Mouse (Mus musculus) kidney, adult 11 months (tissue): ENCODE results near the gene Gatad2a.
A peak's percentile ranks its signal among the peaks of the same experiment; 100 is the strongest.

Source experiments
- DNase-seq: peaks from one replicate; pipeline ENCODE4 v3.0.0; 2022

The Gatad2a gene

DNA sequence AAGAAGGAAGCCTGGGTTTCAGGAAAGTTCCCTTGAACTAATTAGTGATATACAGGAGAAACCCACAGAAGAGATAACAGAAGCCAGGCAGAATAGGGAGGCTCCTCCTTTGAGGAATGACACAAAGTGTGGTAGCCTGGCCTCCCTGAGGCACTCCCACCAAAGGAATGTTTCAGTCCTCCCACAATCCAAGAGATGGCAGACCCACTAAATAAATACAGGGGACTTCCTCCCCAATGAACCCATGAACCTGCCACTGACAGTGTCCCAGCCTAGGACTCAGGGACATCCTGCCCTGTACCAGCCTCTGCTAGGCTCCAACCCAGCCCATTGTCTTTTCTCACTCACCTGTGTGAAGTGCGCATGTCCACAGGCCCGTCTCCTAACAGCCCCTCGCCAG, 60.8 kb downstream of the Gatad2a start:
- no peak for DNase-seq

- no peak for DNase-seq
These were observed 61.6 kb downstream of the Gatad2a start for GRCm38 (mm10) chr8:69934582-69934981.

DNA sequence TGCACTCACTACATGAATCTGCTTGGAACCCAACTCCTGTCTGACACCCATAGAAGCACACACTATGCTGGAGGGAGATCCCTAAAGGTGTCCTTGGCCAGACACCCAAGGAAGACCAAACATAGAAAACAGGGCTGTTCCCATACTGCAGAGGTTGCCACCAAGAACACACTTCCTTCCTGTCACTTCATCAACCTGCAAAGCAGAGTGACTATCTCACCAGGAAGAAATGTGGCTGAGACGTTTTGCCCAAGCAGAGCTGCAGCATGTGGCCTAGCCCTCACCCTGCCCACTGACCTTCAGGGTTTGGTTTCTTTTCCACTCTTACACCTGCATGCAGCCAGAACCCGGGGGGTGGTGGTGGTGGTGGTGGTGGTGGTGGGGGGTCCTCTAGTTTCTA, 62.4 kb downstream of the Gatad2a start:
- no peak for DNase-seq

- no peak for DNase-seq
These were observed 69.3 kb downstream of the Gatad2a start for GRCm38 (mm10) chr8:69926901-69927300.

DNA sequence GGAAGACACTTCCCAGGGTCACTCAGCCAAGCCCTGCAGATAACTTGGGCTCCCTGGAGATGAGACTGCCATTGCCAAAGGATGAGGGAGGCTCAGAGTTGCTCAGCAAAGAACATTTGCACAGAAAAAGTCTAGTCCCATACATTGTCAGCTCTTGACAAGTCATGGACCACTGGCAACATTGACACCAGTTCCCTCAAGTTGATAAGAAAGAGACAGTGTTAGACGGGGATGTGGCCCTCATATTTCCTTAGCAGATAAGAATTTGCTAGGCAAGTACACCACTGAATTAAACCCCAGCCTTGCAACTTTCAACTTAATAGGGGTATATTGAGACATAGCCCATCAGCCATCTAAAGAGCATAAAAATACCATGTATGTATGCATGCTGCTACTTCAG, 72.2 kb downstream of the Gatad2a start:
- no peak for DNase-seq

GRCm38 (mm10) chr8:69921141-69921540, 75.0 kb downstream of the Gatad2a start:
- DNase-seq, result peak; percentile 65

- DNase-seq, result peak; percentile 88
These were observed 76.1 kb downstream of the Gatad2a start for GRCm38 (mm10) chr8:69919876-69920662.

DNA sequence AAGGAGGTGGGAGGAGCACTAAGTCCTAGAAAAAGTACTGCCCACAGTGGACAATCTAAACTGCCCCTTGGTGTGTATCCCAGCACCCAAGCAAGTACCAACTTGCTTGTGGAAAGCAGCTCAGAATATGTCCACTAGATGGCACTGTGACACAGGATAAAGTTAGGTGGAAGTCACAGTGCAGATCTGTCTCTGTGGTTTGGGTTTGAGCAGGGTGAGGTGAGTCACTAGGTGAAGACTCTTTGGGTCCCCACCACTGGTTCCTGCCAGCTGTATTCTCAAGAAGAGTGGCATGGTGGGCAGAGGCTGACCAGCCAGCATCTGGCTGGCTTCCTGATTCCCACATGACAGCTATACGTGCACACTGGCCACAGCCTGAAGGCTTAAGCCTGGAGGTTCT, 77.2 kb downstream of the Gatad2a start:
- peak; percentile 70 for DNase-seq

- no peak for DNase-seq
These were observed 77.7 kb downstream of the Gatad2a start for GRCm38 (mm10) chr8:69918506-69918905.

DNA sequence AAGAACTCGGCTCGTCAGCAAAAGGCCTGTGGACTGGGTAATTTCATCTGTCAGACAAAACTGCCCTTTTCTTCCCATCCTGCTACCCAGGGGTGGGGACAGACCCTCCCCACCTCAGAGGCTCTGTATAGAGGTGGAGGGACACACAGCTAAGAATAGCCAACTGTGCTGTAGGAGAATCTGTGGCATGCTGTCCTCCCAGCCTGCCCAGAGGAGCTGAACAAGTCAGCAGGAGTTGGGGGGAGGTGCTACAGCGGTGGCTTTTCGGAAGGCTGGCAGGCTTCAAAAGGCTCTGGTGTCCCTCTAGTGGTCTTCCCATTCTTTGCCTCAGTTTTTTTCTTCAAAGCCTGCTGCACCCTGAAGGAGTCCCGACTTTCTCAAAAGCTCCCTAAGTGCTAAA, 80.4 kb downstream of the Gatad2a start:
- DNase-seq, result no peak

DNA sequence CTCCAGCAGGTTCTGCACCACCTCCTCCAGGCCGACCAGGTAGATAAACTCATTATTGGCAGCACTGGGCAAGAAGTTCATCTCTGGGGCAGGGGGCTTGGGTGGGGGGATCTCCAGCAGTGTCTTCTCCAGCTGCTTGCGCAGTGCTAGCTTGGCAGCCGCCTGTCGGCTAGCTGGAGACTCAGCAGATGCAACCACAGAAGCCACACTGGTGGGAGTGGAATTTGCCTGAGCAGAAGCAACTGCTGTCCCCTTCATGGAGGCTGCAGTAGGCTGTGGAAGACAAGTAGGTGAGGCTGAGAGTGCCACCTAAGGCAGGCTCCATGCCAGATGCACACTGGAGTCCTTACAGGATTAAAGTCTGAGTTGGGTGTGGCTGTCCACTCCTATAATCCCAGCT, 81.7 kb downstream of the Gatad2a start:
- DNase-seq, result no peak

- DNase-seq, result no peak
These were observed 83.6 kb downstream of the Gatad2a start for GRCm38 (mm10) chr8:69912478-69913074.

DNA sequence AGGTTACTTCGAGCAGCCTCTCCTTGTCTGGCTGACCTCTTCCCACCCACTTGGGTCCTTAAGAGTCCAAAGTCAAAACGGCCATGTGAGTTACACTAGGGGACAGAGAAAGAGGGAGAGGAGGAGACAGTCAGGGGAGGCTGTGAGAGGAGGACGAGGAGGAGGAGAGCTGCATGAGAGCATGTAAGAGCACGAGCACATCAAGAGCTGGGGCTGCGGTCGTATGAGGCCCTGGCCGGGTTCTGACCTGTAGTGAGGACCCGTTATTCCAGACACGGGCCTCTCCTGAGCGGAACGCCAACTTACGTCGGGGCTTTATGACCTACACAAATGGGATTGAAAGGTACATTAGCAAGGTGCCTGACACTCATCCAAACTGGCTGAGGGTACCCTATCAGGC, 84.3 kb downstream of the Gatad2a start:
- DNase-seq, result no peak

- DNase-seq, result no peak
These were observed 89.1 kb downstream of the Gatad2a start for GRCm38 (mm10) chr8:69907106-69907505.

DNA sequence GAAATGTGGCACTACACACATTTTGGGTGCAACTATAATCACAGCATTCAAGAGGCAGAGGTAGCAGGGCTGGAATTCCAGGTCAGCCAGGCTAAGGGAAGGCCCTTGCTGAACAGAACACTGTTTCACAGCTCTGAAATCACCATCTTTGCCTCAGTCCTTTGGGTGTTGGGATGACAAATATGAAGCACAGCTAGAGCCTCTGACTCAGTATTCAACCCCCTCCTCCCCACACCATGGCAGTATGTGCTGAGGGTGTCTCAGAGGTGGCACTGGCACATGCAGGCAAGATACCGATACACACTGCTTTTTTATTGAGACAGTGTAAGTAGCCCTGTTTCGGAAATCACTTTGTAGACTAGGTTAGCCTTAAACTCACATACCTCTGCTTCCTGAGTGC, 89.9 kb downstream of the Gatad2a start:
- no peak for DNase-seq

GRCm38 (mm10) chr8:69904096-69904495, 92.1 kb downstream of the Gatad2a start:
- no peak for DNase-seq

- peak; percentile 98 for DNase-seq
These were observed 93.1 kb downstream of the Gatad2a start for GRCm38 (mm10) chr8:69903063-69903542.

- DNase-seq, result no peak
These were observed 93.8 kb downstream of the Gatad2a start, which contains the start of the genes Tssk6, Ndufa13 and Yjefn3 for GRCm38 (mm10) chr8:69902163-69903062. Gene Tssk6, plus strand, starts transcription at chr8:69902184. Gene Ndufa13, minus strand, starts transcription at chr8:69902558. Gene Yjefn3, minus strand, starts transcription at chr8:69902712.

- peak; percentile 97 for DNase-seq
These were observed 94.6 kb downstream of the Gatad2a start for GRCm38 (mm10) chr8:69901484-69902162.

DNA sequence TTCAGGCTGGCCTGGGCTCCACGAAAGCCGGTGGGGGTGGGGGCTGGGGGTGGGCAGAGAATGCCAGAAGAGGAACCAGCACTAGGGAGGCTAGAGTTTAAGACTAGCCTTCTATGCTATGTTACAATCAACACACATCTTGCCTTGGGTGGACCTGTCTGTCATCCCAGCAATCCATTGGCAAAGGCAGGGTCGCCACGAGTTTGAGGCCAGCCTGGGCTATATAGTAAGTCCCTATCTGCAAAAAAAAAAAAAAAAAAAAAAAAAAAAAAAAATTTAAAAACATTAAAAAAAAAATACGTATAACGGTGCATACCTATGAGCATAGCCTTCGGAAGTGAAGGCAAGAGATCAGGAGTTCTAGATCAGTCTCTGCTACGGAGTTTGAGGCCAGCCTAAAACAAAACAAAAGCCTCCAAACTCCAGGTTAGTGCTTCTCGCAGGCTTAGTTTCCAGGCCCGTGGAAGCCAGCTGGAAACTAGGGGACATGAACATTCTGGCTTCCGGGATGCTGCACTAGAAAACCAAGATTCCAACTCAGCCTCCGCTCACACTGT, 95.2 kb downstream of the Gatad2a start:
- no peak for DNase-seq

- DNase-seq, result peak; percentile 41
These were observed 96.3 kb downstream of the Gatad2a start for GRCm38 (mm10) chr8:69899876-69900275.

DNA sequence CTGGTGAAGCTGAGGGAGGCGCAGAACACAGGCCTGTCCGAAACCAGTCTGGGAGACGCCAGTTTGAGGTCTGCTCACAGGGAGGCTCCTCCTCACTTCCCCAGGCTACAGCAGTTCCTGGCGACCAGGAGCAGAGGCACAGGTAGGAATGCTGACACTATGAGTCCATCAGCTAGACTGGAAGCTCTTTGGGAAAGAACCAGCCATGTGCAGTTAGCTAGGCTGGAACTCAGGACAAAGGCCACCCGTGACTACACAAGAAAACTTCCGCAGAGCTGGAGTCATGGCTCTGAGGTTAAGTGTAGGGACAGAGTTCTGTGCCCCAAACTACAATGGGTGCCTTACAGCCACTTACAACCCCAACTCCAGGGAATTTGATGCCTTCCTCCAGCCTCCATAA, 98.3 kb downstream of the Gatad2a start:
- peak; percentile 41 for DNase-seq
